Mouse (Mus musculus) forebrain, embryonic 13.5 days (tissue): ENCODE data around the gene Tet3. TPM values are rescaled to one million over a fixed set of nuclear protein-coding genes. Genes with fewer than 3 reads are reported as not detected.
A peak's percentile ranks its signal among the peaks of the same experiment; 100 is the strongest.

Source experiments
- ATAC-seq: fragments of 200-750 bp; cut with Nextera tagmentation; 2 replicates; pipeline ENCODE4 v1.8.0; 2017
- H3K27ac ChIP-seq: fragments of 300-500 bp; sonication (generic); 2 replicates; pipeline ENCODE4 v1.5.1; 2015; ENCODE audit warnings: inconsistent platforms, mild to moderate bottlenecking, moderate library complexity
- H3K27me3 ChIP-seq: fragments of 300-500 bp; sonication (generic); 2 replicates; pipeline ENCODE4 v1.6.1; 2015; ENCODE audit warnings: mild to moderate bottlenecking, inconsistent platforms
- H3K36me3 ChIP-seq: fragments of 300-500 bp; sonication (generic); 2 replicates; pipeline ENCODE4 v1.6.1; 2015; ENCODE audit warnings: mild to moderate bottlenecking, inconsistent platforms; ENCODE audit not compliant: poor library complexity, severe bottlenecking
- H3K4me1 ChIP-seq: fragments of 300-500 bp; sonication (generic); 2 replicates; pipeline ENCODE4 v1.6.1; 2015; ENCODE audit warnings: inconsistent platforms
- H3K4me2 ChIP-seq: fragments of 300-500 bp; sonication (generic); 2 replicates; pipeline ENCODE4 v1.6.1; 2015; ENCODE audit warnings: inconsistent platforms, mild to moderate bottlenecking, moderate library complexity
- H3K4me3 ChIP-seq: fragments of 300-500 bp; sonication (generic); 2 replicates; pipeline ENCODE4 v1.5.1; 2015; ENCODE audit warnings: mild to moderate bottlenecking, inconsistent platforms
- H3K9ac ChIP-seq: fragments of 300-500 bp; sonication (generic); 2 replicates; pipeline ENCODE4 v1.6.1; 2015; ENCODE audit warnings: mild to moderate bottlenecking, inconsistent platforms
- H3K9me3 ChIP-seq: fragments of 300-500 bp; sonication (generic); replicated peaks from 2 replicates; pipeline ENCODE4 v1.6.1; 2016; ENCODE audit warnings: inconsistent platforms
- WGBS: fragments of 180-500 bp; shearing (Covaris S2); methylation state at CpG from one replicate; pipeline ENCODE4 v1.1.7; 2015; 5-methylcytosine and 5-hydroxymethylcytosine counted together
- polyA plus RNA-seq: library from polyadenylated mRNA; unstranded; fragments of >200 nt; fragmentation: Nextera tagmentation; extraction: Ambion mirVana; gene quantifications from 2 replicates; pipeline ENCODE4 v1.2.1, GENCODE M21; 2015

Tet3 gene
- polyA plus RNA-seq, 1 experiment from 2014 or later, result 65.3 TPM

DNA sequence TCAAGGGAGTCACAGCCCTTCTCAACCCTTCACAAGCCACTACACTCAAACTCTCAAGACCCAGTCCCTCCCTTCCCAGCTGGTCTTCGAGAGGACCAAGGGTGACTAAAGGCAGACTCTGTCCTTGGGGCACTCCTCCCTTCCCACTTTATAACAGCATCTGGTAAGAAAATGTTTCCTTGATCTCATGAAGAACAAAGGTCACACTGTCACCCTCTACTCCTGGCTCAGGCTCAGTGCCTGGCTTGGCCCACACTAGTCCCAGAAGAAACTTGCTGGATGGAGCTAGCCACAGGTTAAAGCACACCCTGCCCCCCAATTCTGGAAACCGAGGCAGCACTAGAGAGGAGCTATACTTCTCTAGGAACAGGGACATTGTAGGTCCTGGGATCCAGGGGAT is 13.1 kb downstream of the Tet3 start:
- H3K27me3 ChIP-seq, result no peaks in the 10 kb centered on the region
- peaks cover 86% of the 10 kb centered on the region for H3K4me1 ChIP-seq
- H3K36me3 ChIP-seq, result peaks cover 46% of the 10 kb centered on the region
- H3K4me3 ChIP-seq, result no peak overlapping the region
- no peak overlapping the region for H3K9ac ChIP-seq
- ATAC-seq, result no peak
- H3K27ac ChIP-seq, result no peak overlapping the region
- WGBS, result 85% methylated on average over 2 of the region's 2 CpGs
- no peak overlapping the region for H3K4me2 ChIP-seq
- H3K9me3 ChIP-seq, result no peaks in the 10 kb centered on the region

DNA sequence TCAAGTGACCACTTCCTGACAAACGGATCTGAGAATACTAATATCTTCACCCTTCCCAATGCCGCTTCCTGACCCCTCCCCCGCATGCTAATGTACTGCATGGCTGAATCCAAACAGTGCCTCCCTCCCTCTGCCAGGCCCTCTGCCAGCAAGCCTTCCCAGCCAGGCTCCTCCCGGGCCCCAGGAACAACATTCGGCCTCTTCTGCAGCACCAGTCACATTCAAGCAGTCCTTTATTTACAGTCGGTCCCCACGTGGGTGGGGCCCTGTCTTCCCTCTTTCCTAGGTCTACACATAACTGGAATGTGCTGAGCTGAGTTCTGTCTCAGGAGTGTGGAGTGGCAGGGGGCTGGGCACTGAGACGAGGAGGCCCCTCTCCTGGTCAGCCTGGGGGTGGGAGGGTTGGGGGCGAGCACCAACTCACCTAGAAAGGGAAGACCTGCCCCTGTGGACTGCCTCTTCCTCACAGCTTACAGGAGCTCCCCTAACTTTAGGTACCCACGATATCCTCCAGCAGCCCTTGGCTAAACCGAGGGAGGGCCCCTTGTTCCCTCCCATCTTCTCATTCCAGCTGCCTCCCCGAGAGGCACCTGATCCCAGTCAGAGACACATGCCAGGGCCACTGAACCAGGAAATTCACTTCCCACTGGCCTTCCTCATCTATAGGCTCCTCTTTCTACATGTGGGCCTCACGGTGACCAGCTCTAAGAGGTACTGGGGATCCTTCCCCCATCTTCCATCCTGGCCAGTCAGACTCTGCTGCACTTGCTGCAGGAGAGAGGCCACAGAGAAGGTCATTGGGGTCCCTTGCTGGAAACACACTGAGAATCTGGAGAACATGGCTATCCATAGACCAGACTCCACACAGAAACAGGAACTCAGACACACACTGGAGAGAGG is 15.2 kb downstream of the Tet3 start:
- peaks cover 39% of the 10 kb centered on the region for H3K36me3 ChIP-seq
- H3K4me2 ChIP-seq, result peak overlapping the region; percentile 79
- H3K4me1 ChIP-seq, result peaks cover 87% of the 10 kb centered on the region
- peak overlapping the region; percentile 2; the same call in 1 of the 2 replicates for H3K4me3 ChIP-seq
- H3K27me3 ChIP-seq, result no peaks in the 10 kb centered on the region
- WGBS, result 7% methylated on average over 13 of the region's 13 CpGs
- H3K27ac ChIP-seq, result peak overlapping the region; percentile 99
- H3K9me3 ChIP-seq, result no peaks in the 10 kb centered on the region
- peak overlapping the region; percentile 93; the same call in 1 of the 2 replicates for H3K9ac ChIP-seq
- peak; percentile 31; the same call in 1 of the 2 replicates for ATAC-seq

DNA sequence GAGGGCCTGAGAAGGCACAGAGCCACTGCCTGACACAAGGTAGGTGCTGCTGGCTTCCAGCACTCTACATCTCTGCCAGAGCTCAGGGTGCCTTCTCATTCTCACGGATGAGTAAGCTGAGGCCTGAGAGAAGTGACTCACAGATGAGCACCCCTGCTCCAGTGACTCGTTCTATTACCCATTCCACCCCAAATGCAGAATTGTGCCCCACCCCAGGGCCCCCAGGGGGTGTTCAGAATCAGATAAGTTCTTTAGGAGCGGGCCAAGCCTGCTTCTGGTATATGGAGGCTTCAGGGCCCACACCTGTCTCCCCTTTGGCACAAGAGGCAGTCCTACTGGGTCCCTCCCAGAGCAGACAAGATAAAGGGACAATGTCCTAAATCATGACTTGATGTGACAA is 16.2 kb downstream of the Tet3 start:
- WGBS, result 48% methylated on average over 3 of the region's 3 CpGs
- peak overlapping the region; percentile 99 for H3K27ac ChIP-seq
- H3K4me1 ChIP-seq, result peaks cover 92% of the 10 kb centered on the region
- H3K9ac ChIP-seq, result 0 out of 2 replicates have a peak overlapping the region, but pooled peaks have one; percentile 93
- peak overlapping the region; percentile 6; the same call in 1 of the 2 replicates for H3K4me3 ChIP-seq
- ATAC-seq, result no peak
- H3K9me3 ChIP-seq, result no peaks in the 10 kb centered on the region
- H3K27me3 ChIP-seq, result no peaks in the 10 kb centered on the region
- peaks cover 42% of the 10 kb centered on the region for H3K36me3 ChIP-seq
- peak overlapping the region; percentile 79 for H3K4me2 ChIP-seq

DNA sequence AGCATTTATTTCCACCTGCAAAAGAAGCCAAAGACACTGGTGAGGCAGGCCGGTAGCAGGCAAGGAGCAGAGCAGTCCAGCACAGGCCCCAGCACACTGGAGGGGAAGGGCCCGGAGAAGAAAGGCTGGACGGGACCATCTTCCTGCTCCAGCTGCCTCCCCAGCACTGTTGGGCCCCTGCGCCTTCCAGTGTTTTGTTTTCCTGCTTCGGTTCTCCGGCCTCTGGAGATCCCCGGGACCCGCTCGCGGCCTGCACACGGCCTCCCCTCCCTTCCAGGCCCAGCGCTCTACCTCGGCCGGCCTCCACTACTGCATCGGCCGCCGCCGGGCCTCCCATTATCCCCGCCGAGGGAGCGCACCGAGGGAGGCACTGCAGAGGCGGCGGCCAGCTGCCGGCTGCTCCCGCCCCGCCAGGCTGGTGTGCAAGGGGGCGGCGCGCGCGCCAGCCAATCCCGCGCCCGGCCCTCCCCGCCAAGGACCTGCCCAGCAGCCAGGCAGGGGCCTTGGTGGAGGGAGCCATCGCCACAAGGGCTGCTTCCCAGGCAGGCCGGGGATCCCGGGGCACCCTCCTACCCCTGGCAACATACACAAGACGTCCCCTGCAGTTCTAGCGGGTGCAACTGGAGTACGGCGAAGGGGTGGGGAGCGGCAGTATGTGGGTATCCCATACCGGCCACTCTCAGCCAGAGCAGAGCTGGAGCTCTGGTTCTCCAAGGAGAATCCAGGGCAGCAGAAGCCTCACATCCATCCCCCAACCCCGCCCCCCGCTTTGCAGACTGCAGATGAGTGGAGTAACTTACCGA is 17.4 kb downstream of the Tet3 start:
- Histone ChIP-seq H3K9ac (peak overlapping the region; percentile 93), H3K27me3 (no peaks in the 10 kb centered on the region), H3K4me3 (peak overlapping the region; percentile 79), H3K4me2 (peak overlapping the region; percentile 79), H3K36me3 (peaks cover 34% of the 10 kb centered on the region), H3K27ac (peak overlapping the region; percentile 99), H3K9me3 (no peaks in the 10 kb centered on the region), H3K4me1 (peaks cover 96% of the 10 kb centered on the region)
- under 1% methylated on average over 48 of the region's 48 CpGs for WGBS
- ATAC-seq, result peak; percentile 89

DNA sequence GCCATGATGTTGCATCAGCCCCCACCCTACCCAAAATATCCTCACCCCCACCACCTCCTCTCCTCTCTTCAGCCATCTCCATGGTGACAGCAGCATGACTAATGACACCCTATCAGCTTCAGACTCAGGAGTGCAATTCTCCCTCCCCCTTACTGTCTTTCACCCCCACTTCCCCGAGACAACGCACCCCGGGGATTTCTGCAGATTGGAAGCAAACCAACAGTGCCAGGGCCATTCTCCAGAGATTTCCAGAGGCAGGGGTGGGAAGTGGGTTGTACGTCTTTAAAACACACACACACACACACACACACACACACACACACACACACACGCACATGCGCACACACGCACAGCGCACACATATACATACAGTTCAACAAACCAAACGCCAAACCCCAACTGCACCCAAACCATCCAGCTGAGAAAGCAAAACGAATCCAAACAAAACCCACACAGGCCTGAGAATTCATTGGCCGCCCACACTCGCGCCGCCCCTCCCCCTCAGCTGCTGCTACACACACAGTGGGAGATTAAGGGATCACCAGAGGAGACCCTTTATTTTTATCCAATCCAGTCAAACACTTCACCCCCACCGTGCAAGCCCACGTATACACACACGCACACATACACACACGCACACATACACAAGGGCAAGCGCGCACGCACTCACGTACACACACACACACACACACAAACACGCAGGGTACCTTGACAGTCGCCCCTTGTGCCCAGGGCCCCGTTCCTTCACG is 18.2 kb downstream of the Tet3 start:
- Histone ChIP-seq H3K4me1 (peaks cover 95% of the 10 kb centered on the region), H3K9me3 (no peaks in the 10 kb centered on the region), H3K27me3 (no peaks in the 10 kb centered on the region), H3K4me2 (peak overlapping the region; percentile 79), H3K9ac (peak overlapping the region; percentile 93), H3K4me3 (peak overlapping the region; percentile 79), H3K36me3 (peaks cover 27% of the 10 kb centered on the region), H3K27ac (peak overlapping the region; percentile 99)
- WGBS, result 1% methylated on average over 26 of the region's 26 CpGs
- peak; percentile 63 for ATAC-seq

DNA sequence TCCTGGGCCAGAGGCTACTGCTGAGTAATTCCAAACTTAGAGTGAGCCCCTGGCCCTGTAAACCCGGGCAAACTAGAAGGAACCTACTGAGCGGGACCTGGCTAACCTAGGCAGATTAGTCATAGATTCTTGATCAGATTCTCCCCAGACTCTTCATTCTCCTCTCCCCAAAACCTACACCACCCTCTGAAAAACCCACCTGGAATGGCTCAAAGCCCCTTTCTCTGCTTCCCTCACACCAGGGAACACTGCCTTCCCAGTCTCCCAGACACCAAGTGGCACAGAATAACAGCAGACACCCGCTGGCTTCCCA is 18.7 kb downstream of the Tet3 start:
- Histone ChIP-seq H3K27ac (peak overlapping the region; percentile 99), H3K9ac (peak overlapping the region; percentile 93), H3K4me2 (peak overlapping the region; percentile 79), H3K9me3 (no peaks in the 10 kb centered on the region), H3K4me1 (peaks cover 95% of the 10 kb centered on the region), H3K36me3 (peaks cover 22% of the 10 kb centered on the region), H3K4me3 (peak overlapping the region; percentile 79), H3K27me3 (no peaks in the 10 kb centered on the region)
- 19% methylated on average over 3 of the region's 3 CpGs for WGBS
- ATAC-seq, result no peak

DNA sequence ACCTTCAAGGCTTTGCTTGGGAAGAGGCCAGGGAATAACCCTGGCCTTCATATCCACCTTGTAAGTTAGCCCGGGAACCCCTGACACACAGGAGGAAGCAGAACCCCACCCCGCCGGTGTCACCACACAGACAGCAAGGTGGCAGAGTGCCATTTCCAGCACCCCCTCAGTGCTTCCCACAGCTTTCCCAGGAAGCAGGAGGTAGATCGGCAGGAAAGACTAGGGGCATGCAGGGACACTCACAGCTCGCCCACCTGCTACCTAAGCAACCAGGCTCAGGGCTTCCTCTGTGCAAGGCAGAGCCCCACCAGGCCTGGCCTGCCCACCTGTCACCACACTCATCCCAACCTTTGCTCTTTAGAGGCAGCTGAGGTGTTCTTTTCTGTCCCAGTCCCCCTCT is 19.1 kb downstream of the Tet3 start:
- H3K9me3 ChIP-seq, result no peaks in the 10 kb centered on the region
- peak overlapping the region; percentile 93 for H3K9ac ChIP-seq
- H3K36me3 ChIP-seq, result peaks cover 18% of the 10 kb centered on the region
- no peak for ATAC-seq
- peak overlapping the region; percentile 99 for H3K27ac ChIP-seq
- H3K4me3 ChIP-seq, result peak overlapping the region; percentile 79
- H3K4me2 ChIP-seq, result peak overlapping the region; percentile 79
- 66% methylated on average over 5 of the region's 5 CpGs for WGBS
- peaks cover 95% of the 10 kb centered on the region for H3K4me1 ChIP-seq
- H3K27me3 ChIP-seq, result no peaks in the 10 kb centered on the region

DNA sequence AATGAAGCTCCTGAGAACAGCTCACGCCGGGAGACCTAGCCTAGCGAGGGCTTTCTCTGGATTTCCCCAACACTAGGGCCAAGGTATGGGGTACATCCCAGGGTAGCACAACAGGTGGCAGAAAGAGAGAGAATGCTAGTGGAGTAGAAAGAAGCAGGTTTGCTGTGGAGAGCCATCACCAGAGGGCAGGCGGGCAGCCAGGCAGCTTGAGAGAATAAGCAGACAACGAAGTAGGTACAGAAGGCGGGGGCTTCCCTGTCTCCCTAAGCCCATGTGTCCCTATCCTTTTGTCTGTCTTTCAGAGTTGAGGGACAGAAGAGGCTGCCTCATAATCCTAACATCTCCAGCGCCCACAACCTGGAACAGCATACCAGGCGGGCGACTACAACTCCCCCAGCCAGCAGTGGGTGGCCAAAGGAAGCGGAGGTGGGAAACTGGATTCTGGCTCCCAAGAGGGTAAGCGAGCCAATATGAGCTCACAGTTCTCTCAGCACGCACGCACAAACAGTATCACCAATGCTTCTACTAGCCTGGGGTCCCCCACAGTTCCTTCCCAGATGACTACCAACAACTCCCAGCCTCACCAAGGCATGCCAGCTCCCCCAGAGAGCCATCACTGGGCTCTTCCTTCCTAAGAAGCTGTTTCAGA is 19.6 kb downstream of the Tet3 start:
- Histone ChIP-seq H3K9me3 (no peaks in the 10 kb centered on the region), H3K27me3 (no peaks in the 10 kb centered on the region), H3K27ac (peak overlapping the region; percentile 99), H3K9ac (peak overlapping the region; percentile 93), H3K4me2 (peak overlapping the region; percentile 79), H3K36me3 (peaks cover 15% of the 10 kb centered on the region), H3K4me3 (peak overlapping the region; percentile 79), H3K4me1 (peaks cover 92% of the 10 kb centered on the region)
- 75% methylated on average over 13 of the region's 13 CpGs for WGBS
- no peak for ATAC-seq

DNA sequence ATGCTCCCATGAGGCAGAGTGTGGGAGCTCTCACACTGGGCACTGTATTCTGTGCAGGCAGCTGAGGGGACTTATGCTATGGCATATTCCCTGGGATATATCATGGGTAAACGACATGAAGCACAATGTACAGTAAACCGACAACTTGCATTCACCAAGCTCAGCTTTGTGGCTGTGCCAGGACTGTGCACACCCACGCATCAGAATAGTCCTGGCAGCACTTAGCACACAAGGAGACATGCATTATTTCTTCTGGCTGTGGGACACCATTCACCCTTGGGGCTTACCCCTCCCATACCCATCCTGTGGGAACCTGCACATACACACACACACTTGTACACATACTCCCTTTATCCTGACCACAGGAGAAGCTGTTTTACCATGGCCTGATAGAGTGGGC is 20.3 kb downstream of the Tet3 start:
- Histone ChIP-seq H3K4me1 (peaks cover 92% of the 10 kb centered on the region), H3K9ac (peak overlapping the region; percentile 93), H3K9me3 (no peaks in the 10 kb centered on the region), H3K36me3 (peaks cover 19% of the 10 kb centered on the region), H3K27me3 (no peaks in the 10 kb centered on the region), H3K4me3 (0 out of 2 replicates have a peak overlapping the region, but pooled peaks have one; percentile 6), H3K4me2 (peak overlapping the region; percentile 79), H3K27ac (no peak overlapping the region; the same call in 1 of the 2 replicates)
- 72% methylated on average over 3 of the region's 3 CpGs for WGBS
- no peak for ATAC-seq

DNA sequence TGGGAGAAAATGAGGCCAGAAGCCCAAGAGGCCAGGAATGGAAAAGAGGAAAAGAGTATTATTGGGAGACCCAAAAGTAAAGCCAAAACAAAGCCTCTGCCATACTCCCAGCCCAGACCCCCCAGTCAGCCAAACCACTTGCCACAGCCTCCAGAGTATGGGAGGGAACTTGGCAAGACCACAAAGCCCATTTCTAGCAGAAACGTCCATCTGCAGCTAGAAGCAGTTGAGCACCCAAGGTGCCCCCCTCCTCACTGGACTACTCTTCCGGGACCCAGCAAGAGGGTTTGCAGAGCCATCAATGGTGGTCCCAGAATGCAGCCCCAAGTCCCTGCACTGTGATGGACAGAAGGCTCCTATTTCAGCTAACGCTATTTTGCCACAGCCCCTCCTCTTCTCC is 21.1 kb downstream of the Tet3 start:
- peaks cover 23% of the 10 kb centered on the region for H3K36me3 ChIP-seq
- H3K4me3 ChIP-seq, result peak overlapping the region; percentile 7; the same call in 1 of the 2 replicates
- no peaks in the 10 kb centered on the region for H3K27me3 ChIP-seq
- H3K27ac ChIP-seq, result no peak overlapping the region
- peak overlapping the region; percentile 79 for H3K4me2 ChIP-seq
- ATAC-seq, result no peak
- 33% methylated on average over 3 of the region's 3 CpGs for WGBS
- H3K9me3 ChIP-seq, result no peaks in the 10 kb centered on the region
- peak overlapping the region; percentile 1; the same call in 1 of the 2 replicates for H3K9ac ChIP-seq
- peaks cover 87% of the 10 kb centered on the region for H3K4me1 ChIP-seq

DNA sequence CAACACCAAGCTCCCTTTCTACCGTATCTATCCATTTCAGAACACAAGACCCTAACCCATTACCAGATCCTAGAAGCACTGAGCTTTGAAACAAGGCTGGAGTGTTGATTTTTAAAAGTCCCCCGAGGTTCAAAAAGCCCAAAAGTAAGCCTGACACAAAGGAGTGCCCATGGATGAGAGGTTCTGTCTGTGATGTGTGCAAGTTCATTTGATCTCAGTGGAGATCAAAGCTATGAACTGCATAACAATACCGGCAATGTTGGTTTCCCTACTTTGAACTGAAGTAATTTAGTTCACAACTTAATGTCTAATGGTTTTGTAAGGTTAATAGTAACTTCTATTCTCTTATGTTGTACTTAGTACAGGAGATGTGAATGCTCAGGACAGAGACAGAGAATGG is 21.7 kb downstream of the Tet3 start:
- no peak overlapping the region for H3K4me2 ChIP-seq
- H3K36me3 ChIP-seq, result peaks cover 29% of the 10 kb centered on the region
- WGBS, result 80% methylated on average over 3 of the region's 3 CpGs
- H3K4me3 ChIP-seq, result no peak overlapping the region
- H3K9me3 ChIP-seq, result no peaks in the 10 kb centered on the region
- no peak overlapping the region for H3K27ac ChIP-seq
- peaks cover 85% of the 10 kb centered on the region for H3K4me1 ChIP-seq
- no peaks in the 10 kb centered on the region for H3K27me3 ChIP-seq
- H3K9ac ChIP-seq, result 0 out of 2 replicates have a peak overlapping the region, but pooled peaks have one; percentile 1
- ATAC-seq, result no peak
